Mouse (Mus musculus): Measurements from ENCODE around the gene Lrat. TPM values are rescaled to one million over a fixed set of nuclear protein-coding genes. Genes with fewer than 3 reads are reported as not detected.

Lrat gene
- under 1 TPM in 1 of 2 experiments, not detected in 1; 0.11 TPM for total RNA-seq (2021)
- long read RNA-seq, experiment 1, result 0 reads
- long read RNA-seq, experiment 2, result 0 reads

DNA sequence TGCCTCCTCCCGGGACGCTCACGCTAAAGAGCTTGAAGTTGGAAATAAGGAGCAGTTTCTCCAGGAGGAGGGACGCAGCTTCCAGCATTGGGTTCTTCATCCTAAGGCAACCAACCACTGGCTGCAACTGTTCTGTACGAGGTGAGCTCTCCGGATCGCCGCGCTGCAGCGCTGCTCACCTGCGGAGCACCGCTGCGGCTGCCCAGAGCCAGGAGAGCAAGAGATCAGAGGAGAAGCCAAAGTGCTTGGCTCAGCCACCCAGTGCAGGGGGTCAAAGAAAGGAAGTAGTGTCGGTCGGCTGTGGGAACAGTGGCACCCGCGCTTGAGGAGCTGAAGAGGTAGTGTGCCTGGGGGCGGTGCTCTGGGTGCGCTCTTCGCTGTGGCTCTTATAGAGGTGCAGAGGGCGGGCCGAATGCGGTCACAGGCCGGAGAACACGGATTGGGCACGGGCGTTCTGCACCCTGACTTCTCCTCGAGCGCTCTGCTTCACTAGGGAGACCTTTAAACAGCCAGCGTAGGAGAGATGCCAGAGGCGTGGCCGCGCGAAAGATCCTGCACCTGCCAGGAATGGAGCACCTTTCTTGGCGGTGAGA is at the start of gene Lrat:
Gene Lrat (minus strand): TSS at position 361 of the 593 bp plus-strand sequence.
- no peak within 1 kb of the TSS for H3K27ac ChIP-seq
- intact Hi-C loops (cut with DNase I), result no loop called here
- TF ChIP-seq CTCF (IDR thresholded peaks at IDR 0.05), result no peak
- DNase-seq (ENCODE audit: extremely low spot score in 1 of 2, low spot score in 2 of 2), result peak; percentile 8 to 10
- peak within 1 kb of the TSS; percentile 33 for H3K4me3 ChIP-seq

DNA sequence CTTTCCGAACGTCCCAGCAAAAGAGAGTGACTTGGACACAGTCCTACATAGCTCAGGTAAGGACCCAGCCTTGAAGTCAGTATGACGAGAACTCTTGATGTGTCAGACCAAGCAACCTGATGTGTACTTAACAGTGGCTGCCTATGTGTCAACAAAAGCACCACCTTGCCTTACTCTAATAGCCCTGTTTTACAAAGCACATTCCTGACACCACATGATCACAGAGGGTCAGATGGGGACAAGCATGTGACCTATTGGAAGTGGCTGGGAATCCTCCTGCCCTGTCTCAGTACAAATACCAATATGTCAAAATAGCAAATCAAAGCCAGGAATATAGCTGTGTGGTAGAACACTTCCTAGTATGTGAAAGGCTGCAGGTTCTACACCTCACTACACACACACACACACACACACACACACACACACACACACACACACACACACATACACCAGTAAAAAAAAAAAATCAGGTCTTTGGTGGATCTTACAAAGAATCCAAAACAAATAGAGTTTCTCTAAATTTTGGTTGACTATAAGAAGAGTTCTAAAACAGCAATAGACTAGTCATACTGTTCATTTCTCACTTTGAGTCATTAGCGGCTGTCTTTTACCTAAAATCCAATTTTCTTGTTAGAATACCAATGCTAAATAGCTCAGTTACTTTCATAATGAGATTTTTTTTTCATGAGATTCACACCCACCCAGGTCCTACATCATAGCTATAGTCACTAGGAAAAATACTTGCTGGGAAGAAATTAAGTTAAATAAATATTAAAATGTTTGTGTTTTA is 48.6 kb upstream of the Lrat start:
- intact Hi-C loops (cut with DNase I), result no loop called here
- H3K27ac ChIP-seq, result no peak overlapping the region
- no peak for DNase-seq (ENCODE audit: extremely low spot score in 1 of 2, low spot score in 2 of 2)
- TF ChIP-seq CTCF (IDR thresholded peaks at IDR 0.05), result no peak
- H3K4me3 ChIP-seq, result no peak overlapping the region

DNA sequence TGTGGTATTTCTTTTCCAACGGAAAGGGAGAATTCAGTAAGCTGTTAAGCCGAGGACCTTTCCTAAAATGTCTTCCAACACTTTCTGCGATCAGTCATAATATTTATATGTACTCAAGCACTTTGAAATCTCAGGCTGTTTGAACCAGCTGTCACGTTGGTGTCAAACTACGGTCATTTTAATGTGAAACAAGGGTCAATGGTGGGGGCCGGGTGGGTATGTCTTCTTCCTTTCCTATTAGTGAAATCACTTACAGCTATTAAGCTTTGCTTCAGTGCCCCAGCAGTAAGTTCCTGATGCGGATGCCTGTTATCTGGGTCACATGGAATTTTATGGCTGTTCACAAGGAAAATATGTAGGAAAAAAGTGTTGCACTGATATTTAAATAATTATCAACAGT is 46.9 kb upstream of the Lrat start:
- Histone ChIP-seq H3K4me3 (no peak overlapping the region), H3K27ac (no peak overlapping the region)
- intact Hi-C loops (cut with DNase I), result no loop called here
- DNase-seq (ENCODE audit: extremely low spot score in 1 of 2, low spot score in 2 of 2), result no peak
- no peak for TF ChIP-seq CTCF (IDR thresholded peaks at IDR 0.05)

GRCm38 (mm10) chr3:82950208-82950607 is 46.4 kb upstream of the Lrat start:
- Histone ChIP-seq H3K4me3 (no peak overlapping the region), H3K27ac (no peak overlapping the region)
- DNase-seq (ENCODE audit: extremely low spot score in 1 of 2, low spot score in 2 of 2), result no peak
- intact Hi-C loops (cut with DNase I), result no loop called here
- no peak for TF ChIP-seq CTCF (IDR thresholded peaks at IDR 0.05)

DNA sequence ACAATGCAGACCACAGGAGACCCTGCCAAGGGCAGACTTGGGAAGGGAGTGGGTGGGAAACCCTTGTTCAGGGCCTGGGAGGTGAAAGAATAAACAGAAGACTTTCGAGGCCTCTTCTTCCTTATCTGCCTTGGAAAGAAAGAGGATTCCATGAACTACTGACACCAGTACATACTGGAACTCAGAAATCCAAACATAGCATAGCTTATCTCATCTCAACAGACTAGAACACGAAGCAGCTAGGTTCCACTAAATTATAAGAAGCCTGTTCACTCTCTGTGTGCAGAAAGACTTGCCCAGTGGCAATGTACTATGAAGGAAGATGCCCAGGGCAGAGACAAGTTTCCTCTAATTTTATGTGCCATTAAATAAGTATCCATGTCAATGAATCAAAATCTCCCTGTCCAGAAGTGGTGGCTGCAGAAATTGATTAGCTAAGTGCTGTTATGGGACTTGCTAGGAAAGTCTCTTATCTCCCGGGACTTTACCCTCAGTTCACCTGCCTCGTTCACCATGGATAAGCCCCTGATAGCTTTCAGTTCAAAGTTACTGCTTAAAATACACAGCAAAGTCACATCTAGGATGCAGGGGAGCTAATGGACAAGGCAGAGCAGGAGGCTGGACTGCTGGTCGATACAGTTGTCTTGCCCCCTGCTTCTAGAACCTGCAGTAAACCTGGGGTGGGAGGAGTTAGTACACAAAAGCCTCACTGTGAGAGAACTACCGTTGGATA is 42.8 kb upstream of the Lrat start:
- no peak overlapping the region for H3K27ac ChIP-seq
- no peak overlapping the region for H3K4me3 ChIP-seq
- no peak for TF ChIP-seq CTCF (IDR thresholded peaks at IDR 0.05)
- DNase-seq (ENCODE audit: extremely low spot score in 1 of 2, low spot score in 2 of 2), result no peak
- intact Hi-C loops (cut with DNase I), result no loop called here

- intact Hi-C loops (cut with DNase I), result no loop called here
- DNase-seq (ENCODE audit: extremely low spot score in 1 of 2, low spot score in 2 of 2), result no peak
- no peak for TF ChIP-seq CTCF (IDR thresholded peaks at IDR 0.05)
- no peak overlapping the region for H3K27ac ChIP-seq
- H3K4me3 ChIP-seq, result no peak overlapping the region
These were observed 24.1 kb upstream of the Lrat start for GRCm38 (mm10) chr3:82927917-82928316.

GRCm38 (mm10) chr3:82915632-82916031 is 11.9 kb upstream of the Lrat start:
- intact Hi-C loops (cut with DNase I), result no loop called here
- no peak for TF ChIP-seq CTCF (IDR thresholded peaks at IDR 0.05)

GRCm38 (mm10) chr3:82908671-82909070 is 4.9 kb upstream of the Lrat start:
- intact Hi-C loops (cut with DNase I), result no loop called here
- H3K4me3 ChIP-seq, result no peak overlapping the region
- no peak overlapping the region for H3K27ac ChIP-seq
- no peak for DNase-seq (ENCODE audit: extremely low spot score in 1 of 2, low spot score in 2 of 2)
- TF ChIP-seq CTCF (IDR thresholded peaks at IDR 0.05), result no peak

More at GRCm38 (mm10) chr3:82915632-82916031, 11.9 kb upstream of the Lrat start:
- H3K27ac ChIP-seq, result no peak overlapping the region
- H3K4me3 ChIP-seq, result no peak overlapping the region
- no peak for DNase-seq (ENCODE audit: extremely low spot score in 1 of 2, low spot score in 2 of 2)

DNA sequence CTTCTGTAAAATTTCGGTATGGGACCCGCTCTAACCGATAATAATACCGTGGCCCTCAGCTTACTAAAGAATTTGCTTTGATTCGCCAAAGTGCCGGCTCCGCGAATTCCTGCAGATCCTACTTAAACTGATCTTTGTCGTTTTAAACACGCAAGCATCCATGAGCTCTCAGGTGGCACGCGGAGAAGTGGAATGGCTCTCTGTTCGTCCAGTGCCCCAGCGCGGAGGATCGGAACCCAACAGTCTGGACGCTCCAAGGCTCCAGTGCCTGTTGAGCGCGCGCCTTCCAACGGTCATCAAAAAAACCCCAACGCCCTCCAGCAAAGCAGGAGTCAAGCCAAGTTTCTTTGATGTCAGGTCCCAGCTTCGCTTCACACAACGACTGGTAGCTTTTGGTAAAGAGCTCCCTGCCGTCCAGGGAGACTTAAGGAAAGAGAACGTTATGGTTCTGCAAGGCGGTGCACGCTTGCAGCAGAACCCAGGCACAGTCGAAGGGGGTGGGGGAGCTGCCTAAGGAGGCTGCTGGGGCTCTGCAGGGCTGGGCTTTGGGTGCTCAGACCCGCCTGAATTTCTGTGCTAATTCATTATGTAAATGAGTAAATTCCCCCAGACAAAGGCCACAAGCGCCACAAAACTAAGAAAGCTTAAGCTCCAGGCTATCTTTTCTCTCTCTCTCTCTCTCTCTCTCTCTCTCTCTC is 587 bp upstream of the Lrat start:
- DNase-seq (ENCODE audit: extremely low spot score in 1 of 2, low spot score in 2 of 2), result no peak
- Histone ChIP-seq H3K4me3 (peak overlapping the region; percentile 33), H3K27ac (no peak overlapping the region)
- no peak for TF ChIP-seq CTCF (IDR thresholded peaks at IDR 0.05)
- intact Hi-C loops (cut with DNase I), result no loop called here

GRCm38 (mm10) chr3:82902757-82903612 is 788 bp downstream of the Lrat start:
- intact Hi-C loops (cut with DNase I), result no loop called here
- Histone ChIP-seq H3K4me3 (peak overlapping the region; percentile 33; the same call in 1 of the 2 replicates), H3K27ac (no peak overlapping the region)
- no peak for DNase-seq (ENCODE audit: extremely low spot score in 1 of 2, low spot score in 2 of 2)
- TF ChIP-seq CTCF (IDR thresholded peaks at IDR 0.05), result no peak

DNA sequence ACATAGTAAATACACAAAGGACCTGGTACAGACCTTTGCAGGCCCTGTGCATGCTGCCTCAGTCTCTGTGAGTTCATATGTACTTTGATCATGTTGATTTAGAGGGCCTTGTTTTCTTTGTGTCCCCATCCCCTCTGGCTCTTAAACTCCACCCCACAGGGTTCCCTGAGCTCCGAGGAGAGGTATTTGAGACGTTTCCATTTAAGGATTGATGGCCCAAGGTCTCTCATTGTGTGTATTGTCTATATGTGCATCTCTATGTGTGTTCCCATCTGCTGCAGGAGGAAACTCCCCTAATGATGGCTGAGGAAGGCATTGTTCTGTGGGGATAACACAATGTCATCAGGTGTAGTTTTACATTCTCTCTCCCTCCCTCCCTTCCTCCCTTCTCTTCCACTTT is 14.9 kb downstream of the Lrat start:
- intact Hi-C loops (cut with DNase I), result no loop called here
- Histone ChIP-seq H3K4me3 (no peak overlapping the region), H3K27ac (no peak overlapping the region)
- no peak for DNase-seq (ENCODE audit: extremely low spot score in 1 of 2, low spot score in 2 of 2)
- no peak for TF ChIP-seq CTCF (IDR thresholded peaks at IDR 0.05)
